Mouse (Mus musculus) kidney, postnatal 0 days (tissue): ENCODE data around the gene Gabbr2. TPM values are rescaled to one million over a fixed set of nuclear protein-coding genes. Genes with fewer than 3 reads are reported as not detected.

ENCODE experiments used
- ATAC-seq: fragments of 200-750 bp; cut with Nextera tagmentation; replicated peaks from 2 replicates; pipeline ENCODE4 v1.8.0; 2017; ENCODE audit warnings: low read depth, moderate number of reproducible peaks, moderate TSS enrichment, moderate library complexity; ENCODE audit not compliant: low FRiP score
- DNase-seq: peaks from one replicate; pipeline ENCODE4 v3.0.0-alpha.2; 2016; ENCODE audit warnings: low spot score
- H3K27ac ChIP-seq: fragments of 300-500 bp; sonication (generic); 2 replicates; pipeline ENCODE4 v1.5.1; 2014; ENCODE audit warnings: mild to moderate bottlenecking
- H3K27me3 ChIP-seq: fragments of 300-500 bp; sonication (generic); 2 replicates; pipeline ENCODE4 v1.6.1; 2014; ENCODE audit warnings: low read length, mixed read lengths; ENCODE audit not compliant: insufficient read depth
- H3K36me3 ChIP-seq: fragments of 300-500 bp; sonication (generic); 2 replicates; pipeline ENCODE4 v1.6.1; 2014; ENCODE audit warnings: low read length, mixed read lengths; ENCODE audit not compliant: insufficient read depth
- H3K4me1 ChIP-seq: fragments of 300-500 bp; sonication (generic); replicated peaks from 2 replicates; pipeline ENCODE4 v1.6.1; 2014; ENCODE audit warnings: antibody characterized with exemption, low read length, mixed read lengths; ENCODE audit not compliant: insufficient read depth
- H3K4me2 ChIP-seq: fragments of 300-500 bp; sonication (generic); 2 replicates; pipeline ENCODE4 v1.6.1; 2014; ENCODE audit warnings: mild to moderate bottlenecking, low read length, moderate library complexity, mixed read lengths
- H3K4me3 ChIP-seq: fragments of 300-500 bp; sonication (generic); replicated peaks from 2 replicates; pipeline ENCODE4 v1.5.1; 2014; ENCODE audit warnings: low read depth, low read length
- H3K9ac ChIP-seq: fragments of 300-500 bp; sonication (generic); 2 replicates; pipeline ENCODE4 v1.6.1; 2014; ENCODE audit warnings: low read depth, low read length
- H3K9me3 ChIP-seq: fragments of 300-500 bp; sonication (generic); replicated peaks from 2 replicates; pipeline ENCODE4 v1.6.1; 2016; ENCODE audit warnings: low read length, inconsistent platforms, mixed read lengths
- CTCF ChIP-seq: IDR thresholded peaks from 2 replicates; pipeline ENCODE4 v1.5.1; 2016; ENCODE audit warnings: antibody characterized with exemption, low read depth, mild to moderate bottlenecking, moderate library complexity
- WGBS: fragments of 180-500 bp; shearing (Covaris S2); extraction: QIAGEN DNeasy Blood & Tissue Kit; methylation state at CpG from one replicate; pipeline ENCODE4 v1.1.7; 2014; 5-methylcytosine and 5-hydroxymethylcytosine counted together
- polyA plus RNA-seq: library from polyadenylated mRNA; unstranded; fragments of >200 nt; fragmentation: Nextera tagmentation; extraction: Ambion mirVana; gene quantifications from 2 replicates; pipeline ENCODE4 v1.2.1, GENCODE M21; 2015

Gabbr2 gene
- polyA plus RNA-seq, 1 experiment from 2014 or later = 0.22 TPM

- no peak for TF ChIP-seq CTCF
- no peak overlapping the region for H3K4me3 ChIP-seq
- no peaks in the 10 kb centered on the region for H3K27me3 ChIP-seq
- H3K27ac ChIP-seq = no peak overlapping the region
- 91% methylated on average over 8 of the region's 8 CpGs for whole genome bisulfite sequencing
- DNase-seq (no peak), ATAC-seq (no peak)
- H3K4me1 ChIP-seq = no peaks in the 10 kb centered on the region
- H3K4me2 ChIP-seq = no peak overlapping the region
- no peaks in the 10 kb centered on the region for H3K9me3 ChIP-seq
- H3K9ac ChIP-seq = no peak overlapping the region
- no peaks in the 10 kb centered on the region for H3K36me3 ChIP-seq
Observed at GRCm38 (mm10) chr4:46856145-46856544, 135.5 kb downstream of the Gabbr2 start.

GRCm38 (mm10) chr4:46854686-46855385, 136.8 kb downstream of the Gabbr2 start:
- H3K4me3 ChIP-seq = no peak overlapping the region
- H3K27ac ChIP-seq = no peak overlapping the region
- no peaks in the 10 kb centered on the region for H3K36me3 ChIP-seq
- ATAC-seq (no peak), DNase-seq (no peak)
- WGBS = 58% methylated on average over 23 of the region's 23 CpGs
- H3K9me3 ChIP-seq = no peaks in the 10 kb centered on the region
- 0 out of 2 replicates have a peak, but pooled peaks have one; percentile 25 for TF ChIP-seq CTCF
- H3K4me1 ChIP-seq = no peaks in the 10 kb centered on the region
- H3K27me3 ChIP-seq = no peaks in the 10 kb centered on the region
- no peak overlapping the region for H3K9ac ChIP-seq
- H3K4me2 ChIP-seq = no peak overlapping the region

GRCm38 (mm10) chr4:46853852-46854460, 137.7 kb downstream of the Gabbr2 start:
- H3K27me3 ChIP-seq = no peaks in the 10 kb centered on the region
- H3K27ac ChIP-seq = no peak overlapping the region
- H3K9me3 ChIP-seq = no peaks in the 10 kb centered on the region
- H3K4me1 ChIP-seq = no peaks in the 10 kb centered on the region
- no peak overlapping the region for H3K4me2 ChIP-seq
- ATAC-seq = no peak
- no peak for DNase-seq
- H3K4me3 ChIP-seq = no peak overlapping the region
- H3K36me3 ChIP-seq = no peaks in the 10 kb centered on the region
- 78% methylated on average over 12 of the region's 12 CpGs for WGBS
- H3K9ac ChIP-seq = no peak overlapping the region
- TF ChIP-seq CTCF = no peak

GRCm38 (mm10) chr4:46847745-46848144, 143.9 kb downstream of the Gabbr2 start:
- ATAC-seq = no peak
- no peak overlapping the region for H3K27ac ChIP-seq
- no peak for TF ChIP-seq CTCF

GRCm38 (mm10) chr4:46846396-46846795, 145.3 kb downstream of the Gabbr2 start:
- no peak overlapping the region for H3K27ac ChIP-seq
- no peaks in the 10 kb centered on the region for H3K4me1 ChIP-seq
- no peak for TF ChIP-seq CTCF
- H3K4me3 ChIP-seq = no peak overlapping the region
- no peak for DNase-seq
- H3K36me3 ChIP-seq = no peaks in the 10 kb centered on the region
- ATAC-seq = no peak
- H3K27me3 ChIP-seq = no peaks in the 10 kb centered on the region
- WGBS = 96% methylated on average over 10 of the region's 10 CpGs
- no peaks in the 10 kb centered on the region for H3K9me3 ChIP-seq
- H3K4me2 ChIP-seq = no peak overlapping the region
- H3K9ac ChIP-seq = no peak overlapping the region

More at GRCm38 (mm10) chr4:46847745-46848144, 143.9 kb downstream of the Gabbr2 start:
- no peak for DNase-seq
- no peaks in the 10 kb centered on the region for H3K9me3 ChIP-seq
- no peak overlapping the region for H3K4me2 ChIP-seq
- H3K4me3 ChIP-seq = no peak overlapping the region
- no peaks in the 10 kb centered on the region for H3K27me3 ChIP-seq
- H3K4me1 ChIP-seq = no peaks in the 10 kb centered on the region
- H3K36me3 ChIP-seq = no peaks in the 10 kb centered on the region
- H3K9ac ChIP-seq = no peak overlapping the region

GRCm38 (mm10) chr4:46844982-46845643, 146.6 kb downstream of the Gabbr2 start:
- Histone ChIP-seq H3K9me3 (no peaks in the 10 kb centered on the region), H3K9ac (no peak overlapping the region), H3K27me3 (no peaks in the 10 kb centered on the region), H3K4me1 (no peaks in the 10 kb centered on the region), H3K4me3 (no peak overlapping the region), H3K4me2 (no peak overlapping the region), H3K36me3 (no peaks in the 10 kb centered on the region), H3K27ac (no peak overlapping the region)
- no peak for DNase-seq
- ATAC-seq = no peak
- TF ChIP-seq CTCF = no peak
- WGBS = 58% methylated on average over 6 of the region's 6 CpGs
